Mouse (Mus musculus): Measurements from ENCODE around the gene Ptprj.
A peak's percentile ranks its signal among the peaks of the same experiment; 100 is the strongest.

Gene Ptprj

GRCm38 (mm10) chr2:90580236-90581005, at the start of gene Ptprj:
TSS of gene Ptprj (minus strand) at chr2:90580647.
- DNase-seq (ENCODE audit: low read depth), result peak; percentile 57

GRCm38 (mm10) chr2:90629552-90629951, 49.1 kb upstream of the Ptprj start:
- DNase-seq (ENCODE audit: low read depth), result no peak

GRCm38 (mm10) chr2:90628261-90628660, 47.8 kb upstream of the Ptprj start:
- no peak for DNase-seq (ENCODE audit: low read depth)

- DNase-seq (ENCODE audit: low read depth), result peak; percentile 63
These were observed 44.5 kb upstream of the Ptprj start for GRCm38 (mm10) chr2:90624920-90625319.

- DNase-seq (ENCODE audit: low read depth), result no peak
These were observed 43.9 kb upstream of the Ptprj start for GRCm38 (mm10) chr2:90624339-90624738.

- no peak for DNase-seq (ENCODE audit: low read depth)
These were observed 40.4 kb upstream of the Ptprj start for GRCm38 (mm10) chr2:90620815-90621214.

GRCm38 (mm10) chr2:90619648-90620047, 39.2 kb upstream of the Ptprj start:
- no peak for DNase-seq (ENCODE audit: low read depth)

GRCm38 (mm10) chr2:90614651-90615171, 34.3 kb upstream of the Ptprj start:
- no peak for DNase-seq (ENCODE audit: low read depth)

GRCm38 (mm10) chr2:90613591-90613990, 33.1 kb upstream of the Ptprj start:
- DNase-seq (ENCODE audit: low read depth), result no peak

- DNase-seq (ENCODE audit: low read depth), result no peak
These were observed 32.6 kb upstream of the Ptprj start for GRCm38 (mm10) chr2:90613006-90613405.

GRCm38 (mm10) chr2:90611959-90612571, 31.6 kb upstream of the Ptprj start:
- no peak for DNase-seq (ENCODE audit: low read depth)

GRCm38 (mm10) chr2:90601056-90601455, 20.6 kb upstream of the Ptprj start:
- DNase-seq (ENCODE audit: low read depth), result no peak

- no peak for DNase-seq (ENCODE audit: low read depth)
These were observed 7.7 kb upstream of the Ptprj start for GRCm38 (mm10) chr2:90588141-90588540.

- no peak for DNase-seq (ENCODE audit: low read depth)
These were observed 4.1 kb upstream of the Ptprj start for GRCm38 (mm10) chr2:90584506-90584905.

- DNase-seq (ENCODE audit: low read depth), result peak; percentile 81
These were observed 3.2 kb upstream of the Ptprj start for GRCm38 (mm10) chr2:90583628-90584131.

- DNase-seq (ENCODE audit: low read depth), result no peak
These were observed 2.4 kb upstream of the Ptprj start for GRCm38 (mm10) chr2:90582814-90583213.

GRCm38 (mm10) chr2:90582311-90582710, 1.9 kb upstream of the Ptprj start:
- no peak for DNase-seq (ENCODE audit: low read depth)

GRCm38 (mm10) chr2:90581796-90582125, 1.3 kb upstream of the Ptprj start:
- DNase-seq (ENCODE audit: low read depth), result no peak

GRCm38 (mm10) chr2:90581006-90581795, 754 bp upstream of the Ptprj start:
- DNase-seq (ENCODE audit: low read depth), result peak; percentile 56

GRCm38 (mm10) chr2:90579728-90580235, 665 bp downstream of the Ptprj start:
- peak; percentile 28 for DNase-seq (ENCODE audit: low read depth)

GRCm38 (mm10) chr2:90579038-90579727, 1.3 kb downstream of the Ptprj start:
- DNase-seq (ENCODE audit: low read depth), result peak; percentile 29

Measured in naive thymus-derived CD4-positive, alpha-beta T cell, adult 2 months (primary cell).